Mouse (Mus musculus) intestine, postnatal 0 days (tissue): Measurements from ENCODE around the gene Ppib. TPM values are rescaled to one million over a fixed set of nuclear protein-coding genes. Genes with fewer than 3 reads are reported as not detected.

Source experiments
- ATAC-seq: fragments of 200-750 bp; cut with Nextera tagmentation; 2 replicates; pipeline ENCODE4 v1.8.0; 2017; ENCODE audit warnings: mild to moderate bottlenecking, moderate TSS enrichment, moderate library complexity
- H3K27ac ChIP-seq: fragments of 300-500 bp; sonication (generic); 2 replicates; pipeline ENCODE4 v1.5.1; 2014; ENCODE audit warnings: mild to moderate bottlenecking, low read depth, low read length, moderate library complexity
- H3K27me3 ChIP-seq: fragments of 300-500 bp; sonication (generic); replicated peaks from 2 replicates; pipeline ENCODE4 v1.6.1; 2014; ENCODE audit warnings: low read length, mixed read lengths; ENCODE audit not compliant: control insufficient read depth, insufficient read depth
- H3K36me3 ChIP-seq: fragments of 300-500 bp; sonication (generic); 2 replicates; pipeline ENCODE4 v1.6.1; 2014; ENCODE audit warnings: mild to moderate bottlenecking, moderate library complexity; ENCODE audit not compliant: control insufficient read depth, insufficient read depth
- H3K4me1 ChIP-seq: fragments of 300-500 bp; sonication (generic); replicated peaks from 2 replicates; pipeline ENCODE4 v1.6.1; 2014; ENCODE audit warnings: antibody characterized with exemption, low read length, mixed read lengths; ENCODE audit not compliant: control insufficient read depth, insufficient read depth
- H3K4me2 ChIP-seq: fragments of 300-500 bp; sonication (generic); replicated peaks from 2 replicates; pipeline ENCODE4 v1.6.1; 2014; ENCODE audit warnings: low read depth, mild to moderate bottlenecking, moderate library complexity
- H3K4me3 ChIP-seq: fragments of 300-500 bp; sonication (generic); 2 replicates; pipeline ENCODE4 v1.5.1; 2014; ENCODE audit warnings: low read depth, low read length
- H3K9ac ChIP-seq: fragments of 300-500 bp; sonication (generic); 2 replicates; pipeline ENCODE4 v1.6.1; 2014; ENCODE audit warnings: mild to moderate bottlenecking, low read depth, low read length
- H3K9me3 ChIP-seq: fragments of 300-500 bp; sonication (generic); 2 replicates; pipeline ENCODE4 v1.6.1; 2016; ENCODE audit warnings: mixed run types; ENCODE audit not compliant: control insufficient read depth
- CTCF ChIP-seq: sonication (generic); IDR thresholded peaks from 2 replicates; pipeline ENCODE4 v1.5.1; 2016; ENCODE audit warnings: low read depth, mild to moderate bottlenecking, control low read depth, antibody characterized with exemption, moderate library complexity
- WGBS: fragments of 180-500 bp; shearing (Covaris S2); extraction: QIAGEN DNeasy Blood & Tissue Kit; methylation state at CpG from one replicate; pipeline ENCODE4 v1.1.7; 2014; 5-methylcytosine and 5-hydroxymethylcytosine counted together
- polyA plus RNA-seq: library from polyadenylated mRNA; unstranded; fragments of >200 nt; fragmentation: Nextera tagmentation; extraction: Ambion mirVana; gene quantifications from 2 replicates; pipeline ENCODE4 v1.2.1, GENCODE M21; 2015

Ppib gene
- polyA plus RNA-seq, 1 experiment from 2014 or later = 508 TPM

DNA sequence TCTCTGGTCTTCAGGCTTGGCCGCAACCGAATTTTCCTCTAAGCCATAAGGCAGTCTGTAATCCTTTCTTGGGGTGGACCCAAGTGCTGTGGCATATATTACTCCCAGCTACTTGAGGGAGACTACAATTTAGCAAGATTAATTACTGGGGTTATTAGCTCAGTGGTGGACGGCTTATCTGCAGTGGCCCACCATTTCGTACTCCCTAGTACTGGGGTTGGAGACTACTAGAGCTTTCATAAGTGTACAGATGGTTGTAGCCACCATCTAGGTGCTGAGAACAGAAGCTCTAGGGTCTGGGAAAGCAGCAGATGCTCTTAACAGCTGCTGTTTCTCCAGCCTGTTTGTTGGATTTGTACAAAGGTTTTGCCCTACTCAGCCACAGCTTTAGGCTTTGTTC, 964 bp downstream of the Ppib start:
- H3K9ac ChIP-seq = peak overlapping the region; percentile 80
- peaks cover 35% of the 10 kb centered on the region for H3K36me3 ChIP-seq
- peak overlapping the region; percentile 83 for H3K4me3 ChIP-seq
- 11% methylated on average over 4 of the region's 4 CpGs for WGBS
- no peak for TF ChIP-seq CTCF
- no peak for ATAC-seq
- peak overlapping the region; percentile 87 for H3K4me2 ChIP-seq
- H3K27me3 ChIP-seq = no peaks in the 10 kb centered on the region
- H3K4me1 ChIP-seq = 0 out of 2 replicates have a peak, but pooled peaks cover 9% of the 10 kb centered on the region
- H3K9me3 ChIP-seq = no peaks in the 10 kb centered on the region
- no peak overlapping the region for H3K27ac ChIP-seq

DNA sequence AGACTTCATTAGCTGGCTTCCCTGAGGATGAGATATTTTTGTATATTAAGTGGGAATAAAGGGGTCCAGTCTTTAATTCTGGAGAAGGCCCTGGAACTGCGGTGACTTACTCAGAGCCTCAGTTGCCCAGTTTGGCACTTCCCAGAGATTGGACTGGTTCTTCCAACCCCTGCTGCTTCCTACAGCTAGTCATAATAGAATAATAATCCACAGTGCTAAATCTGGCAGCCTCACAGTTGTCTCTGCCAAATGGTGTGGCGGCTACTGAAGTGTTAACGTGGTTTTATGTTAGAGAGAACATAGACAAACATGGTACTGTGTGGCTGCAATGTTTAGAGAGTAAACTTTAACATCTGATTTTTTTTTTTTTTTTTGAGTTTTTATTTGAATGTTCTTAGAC, 1.6 kb downstream of the Ppib start:
- no peaks in the 10 kb centered on the region for H3K9me3 ChIP-seq
- H3K36me3 ChIP-seq = peaks cover 42% of the 10 kb centered on the region
- no peak for TF ChIP-seq CTCF
- 0 out of 2 replicates have a peak, but pooled peaks cover 9% of the 10 kb centered on the region for H3K4me1 ChIP-seq
- no peaks in the 10 kb centered on the region for H3K27me3 ChIP-seq
- no peak overlapping the region for H3K4me3 ChIP-seq
- H3K27ac ChIP-seq = no peak overlapping the region
- WGBS = 80% methylated on average over 3 of the region's 3 CpGs
- no peak overlapping the region for H3K9ac ChIP-seq
- no peak for ATAC-seq
- peak overlapping the region; percentile 87 for H3K4me2 ChIP-seq

DNA sequence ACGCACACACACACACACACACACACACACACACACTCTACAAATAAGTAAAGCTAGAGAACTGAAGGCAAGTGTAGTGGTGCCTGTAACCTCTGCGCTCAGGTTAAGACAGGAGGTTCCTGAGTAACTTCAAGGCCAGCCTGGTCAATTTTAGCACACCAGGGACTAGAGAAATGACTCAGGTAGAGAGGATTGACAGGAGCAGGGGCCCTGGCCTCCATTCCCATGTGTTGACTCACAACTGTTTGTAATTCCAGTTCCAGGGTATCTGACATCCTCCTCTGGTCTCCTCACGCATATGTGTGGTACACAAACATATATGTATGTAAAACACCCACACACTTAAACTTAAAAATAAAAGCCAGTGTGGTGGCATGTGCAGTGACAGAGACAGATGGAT, 3.4 kb downstream of the Ppib start:
- Histone ChIP-seq H3K9ac (no peak overlapping the region), H3K4me2 (no peak overlapping the region), H3K36me3 (peaks cover 48% of the 10 kb centered on the region), H3K4me3 (no peak overlapping the region), H3K27me3 (peaks cover 3% of the 10 kb centered on the region; the same call in 1 of the 2 replicates), H3K4me1 (0 out of 2 replicates have a peak, but pooled peaks cover 9% of the 10 kb centered on the region), H3K9me3 (no peaks in the 10 kb centered on the region), H3K27ac (no peak overlapping the region)
- no peak for TF ChIP-seq CTCF
- ATAC-seq = no peak
- WGBS = 94% methylated on average over 3 of the region's 3 CpGs

DNA sequence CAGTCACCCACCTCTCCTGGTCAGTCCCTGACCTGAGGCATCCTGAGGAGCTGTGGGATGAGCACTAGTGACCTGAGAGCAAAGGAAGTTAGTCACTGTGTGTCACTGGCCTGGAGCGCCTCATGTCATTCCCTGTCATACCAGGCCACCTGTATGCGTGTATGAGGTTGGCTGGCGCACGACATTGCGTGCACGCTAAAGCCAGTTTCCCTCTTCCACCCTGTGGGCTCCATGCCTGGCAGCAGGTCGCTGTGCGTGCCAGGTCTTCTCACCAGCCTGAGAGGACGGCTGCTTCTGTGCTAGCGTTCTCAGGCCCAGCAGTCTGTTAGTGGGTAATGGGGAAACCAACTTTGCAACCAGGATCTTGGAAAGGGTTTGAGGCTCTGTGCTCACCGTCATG, 4.3 kb downstream of the Ppib start:
- Histone ChIP-seq H3K36me3 (peaks cover 48% of the 10 kb centered on the region), H3K27me3 (peaks cover 11% of the 10 kb centered on the region; the same call in 1 of the 2 replicates), H3K4me3 (no peak overlapping the region), H3K9me3 (no peaks in the 10 kb centered on the region), H3K9ac (no peak overlapping the region), H3K4me1 (0 out of 2 replicates have a peak, but pooled peaks cover 12% of the 10 kb centered on the region), H3K27ac (no peak overlapping the region), H3K4me2 (no peak overlapping the region)
- TF ChIP-seq CTCF = no peak
- 96% methylated on average over 11 of the region's 11 CpGs for WGBS
- ATAC-seq = no peak

DNA sequence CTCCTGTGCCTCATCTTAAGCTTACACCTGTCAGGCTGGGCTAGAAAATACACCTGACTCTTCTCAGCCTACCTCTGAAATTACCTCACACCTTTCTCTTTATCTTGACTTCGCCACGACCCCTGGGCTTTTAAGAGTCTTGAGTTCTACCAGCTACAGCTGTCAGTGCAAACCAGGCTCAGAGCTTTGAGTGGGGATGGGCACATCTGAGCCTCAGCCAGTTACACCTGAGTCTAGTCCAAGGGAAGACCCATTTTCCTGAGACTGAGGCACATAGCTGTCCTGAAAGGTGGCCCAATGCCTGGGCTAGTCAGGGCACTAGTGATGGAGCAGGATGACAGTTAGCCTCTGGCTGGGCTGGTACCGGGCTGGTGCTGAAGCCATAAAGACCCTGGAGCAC, 6.8 kb downstream of the Ppib start:
- no peak for ATAC-seq
- Histone ChIP-seq H3K9ac (no peak overlapping the region), H3K4me2 (no peak overlapping the region), H3K27ac (no peak overlapping the region), H3K36me3 (peaks cover 44% of the 10 kb centered on the region), H3K4me1 (0 out of 2 replicates have a peak, but pooled peaks cover 8% of the 10 kb centered on the region), H3K27me3 (peaks cover 11% of the 10 kb centered on the region; the same call in 1 of the 2 replicates), H3K9me3 (no peaks in the 10 kb centered on the region), H3K4me3 (no peak overlapping the region)
- TF ChIP-seq CTCF = no peak
- WGBS = 85% methylated on average over 3 of the region's 3 CpGs

DNA sequence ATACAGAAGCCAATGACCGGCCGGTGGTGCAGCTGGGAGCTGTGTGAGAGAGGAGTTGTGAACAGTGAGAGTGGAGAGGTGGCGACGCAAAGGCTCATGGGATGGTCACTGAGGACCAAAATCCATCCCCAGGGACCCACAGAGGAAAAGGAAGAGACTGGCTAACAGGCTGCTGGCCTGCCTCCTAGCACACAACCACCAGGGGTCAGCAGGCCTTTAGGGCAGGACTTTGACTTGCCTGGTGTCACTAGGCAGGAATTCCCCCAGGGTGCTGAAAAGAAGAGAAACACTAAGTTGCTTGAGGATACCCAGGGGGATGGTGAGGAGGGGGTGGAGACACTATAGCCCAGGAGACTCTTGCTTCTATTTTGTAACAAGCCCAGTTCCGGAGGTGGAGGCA, 7.5 kb downstream of the Ppib start:
- Histone ChIP-seq H3K27me3 (peaks cover 11% of the 10 kb centered on the region; the same call in 1 of the 2 replicates), H3K4me3 (no peak overlapping the region), H3K9me3 (no peaks in the 10 kb centered on the region), H3K4me2 (no peak overlapping the region), H3K4me1 (0 out of 2 replicates have a peak, but pooled peaks cover 8% of the 10 kb centered on the region), H3K27ac (no peak overlapping the region), H3K36me3 (peaks cover 42% of the 10 kb centered on the region), H3K9ac (no peak overlapping the region)
- WGBS = 51% methylated on average over 5 of the region's 5 CpGs
- peak; percentile 89 for TF ChIP-seq CTCF
- peak; percentile 31; the same call in 1 of the 2 replicates for ATAC-seq
